Mouse (Mus musculus) hindbrain, embryonic 15.5 days (tissue): Measurements from ENCODE around the gene Ficd. TPM values are rescaled to one million over a fixed set of nuclear protein-coding genes. Genes with fewer than 3 reads are reported as not detected.
A peak's percentile ranks its signal among the peaks of the same experiment; 100 is the strongest.

Experiments
- ATAC-seq: fragments of 200-750 bp; cut with Nextera tagmentation; 2 replicates; pipeline ENCODE4 v1.8.0; 2017; ENCODE audit warnings: low read depth, moderate number of reproducible peaks, moderate TSS enrichment; ENCODE audit not compliant: low FRiP score
- H3K27ac ChIP-seq: fragments of 300-500 bp; sonication (generic); replicated peaks from 2 replicates; pipeline ENCODE4 v1.5.1; 2015; ENCODE audit warnings: mild to moderate bottlenecking, inconsistent platforms
- H3K27me3 ChIP-seq: fragments of 300-500 bp; sonication (generic); 2 replicates; pipeline ENCODE4 v1.6.1; 2015; ENCODE audit warnings: control low read depth, inconsistent platforms
- H3K36me3 ChIP-seq: fragments of 300-500 bp; sonication (generic); 2 replicates; pipeline ENCODE4 v1.6.1; 2015; ENCODE audit warnings: control low read depth, inconsistent platforms
- H3K4me1 ChIP-seq: fragments of 300-500 bp; sonication (generic); replicated peaks from 2 replicates; pipeline ENCODE4 v1.6.1; 2015; ENCODE audit warnings: control low read depth, inconsistent platforms
- H3K4me2 ChIP-seq: fragments of 300-500 bp; sonication (generic); 2 replicates; pipeline ENCODE4 v1.6.1; 2015; ENCODE audit warnings: moderate library complexity, mild to moderate bottlenecking, inconsistent platforms
- H3K4me3 ChIP-seq: fragments of 300-500 bp; sonication (generic); 2 replicates; pipeline ENCODE4 v1.5.1; 2015; ENCODE audit warnings: mild to moderate bottlenecking, inconsistent platforms
- H3K9ac ChIP-seq: fragments of 300-500 bp; sonication (generic); 2 replicates; pipeline ENCODE4 v1.6.1; 2015; ENCODE audit warnings: inconsistent platforms
- H3K9me3 ChIP-seq: fragments of 300-500 bp; sonication (generic); 2 replicates; pipeline ENCODE4 v1.6.1; 2016; ENCODE audit warnings: control low read depth, inconsistent platforms
- WGBS: fragments of 180-500 bp; shearing (Covaris S2); methylation state at CpG from one replicate; pipeline ENCODE4 v1.1.7; 2015; 5-methylcytosine and 5-hydroxymethylcytosine counted together
- polyA plus RNA-seq: library from polyadenylated mRNA; unstranded; fragments of >200 nt; fragmentation: Nextera tagmentation; extraction: Ambion mirVana; gene quantifications from 2 replicates; pipeline ENCODE4 v1.2.1, GENCODE M21; 2015

The Ficd gene
- polyA plus RNA-seq, 1 experiment from 2014 or later, result 10.9 TPM

DNA sequence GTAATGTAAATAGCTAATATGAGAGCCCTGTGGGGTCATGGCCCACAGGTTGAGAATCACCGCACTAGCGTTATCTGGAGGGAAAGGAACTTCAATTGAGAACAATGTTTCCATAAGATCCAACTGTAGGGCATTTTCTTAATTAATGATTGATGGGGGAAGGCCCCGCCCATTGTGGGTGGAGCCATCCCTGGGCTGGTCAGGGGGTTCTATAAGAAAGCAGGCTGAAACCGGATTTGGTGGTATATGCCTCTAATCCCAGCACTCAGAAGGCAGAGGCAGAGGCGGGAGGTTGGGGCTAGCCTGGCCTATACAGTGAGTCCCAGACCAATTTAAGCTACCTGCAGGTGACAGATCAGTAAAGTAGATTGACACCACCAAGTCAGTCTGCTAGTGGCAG, 1.2 kb upstream of the Ficd start:
- no peak for ATAC-seq
- H3K9me3 ChIP-seq, result no peaks in the 10 kb centered on the region
- 0 out of 2 replicates have a peak overlapping the region, but pooled peaks have one; percentile 97 for H3K27ac ChIP-seq
- no peaks in the 10 kb centered on the region for H3K27me3 ChIP-seq
- H3K9ac ChIP-seq, result no peak overlapping the region
- H3K4me3 ChIP-seq, result no peak overlapping the region
- WGBS, result 69% methylated on average over 5 of the region's 5 CpGs
- no peak overlapping the region for H3K4me2 ChIP-seq
- peaks cover 30% of the 10 kb centered on the region for H3K4me1 ChIP-seq
- peaks cover 10% of the 10 kb centered on the region for H3K36me3 ChIP-seq

DNA sequence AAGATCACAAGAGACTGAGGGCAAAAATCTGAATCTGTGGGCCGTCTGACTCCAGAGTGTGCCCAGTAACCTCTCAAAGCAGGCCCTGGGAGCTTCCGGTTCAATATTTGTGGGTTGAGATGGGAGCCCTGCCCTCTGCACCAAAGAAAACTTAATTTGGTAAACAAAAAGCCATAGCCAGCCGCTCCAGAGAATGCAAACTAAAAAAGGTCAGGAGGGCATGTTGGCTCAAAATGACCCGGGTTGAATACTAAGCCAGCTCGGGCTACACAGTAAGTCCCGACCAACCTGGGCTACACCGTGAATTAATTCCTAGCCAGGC, 619 bp upstream of the Ficd start:
- Histone ChIP-seq H3K9ac (peak overlapping the region; percentile 67), H3K36me3 (peaks cover 15% of the 10 kb centered on the region), H3K4me1 (peaks cover 30% of the 10 kb centered on the region), H3K4me3 (peak overlapping the region; percentile 63), H3K27me3 (no peaks in the 10 kb centered on the region), H3K9me3 (no peaks in the 10 kb centered on the region), H3K4me2 (peak overlapping the region; percentile 86), H3K27ac (peak overlapping the region; percentile 97)
- no peak for ATAC-seq
- WGBS, result 22% methylated on average over 7 of the region's 7 CpGs

DNA sequence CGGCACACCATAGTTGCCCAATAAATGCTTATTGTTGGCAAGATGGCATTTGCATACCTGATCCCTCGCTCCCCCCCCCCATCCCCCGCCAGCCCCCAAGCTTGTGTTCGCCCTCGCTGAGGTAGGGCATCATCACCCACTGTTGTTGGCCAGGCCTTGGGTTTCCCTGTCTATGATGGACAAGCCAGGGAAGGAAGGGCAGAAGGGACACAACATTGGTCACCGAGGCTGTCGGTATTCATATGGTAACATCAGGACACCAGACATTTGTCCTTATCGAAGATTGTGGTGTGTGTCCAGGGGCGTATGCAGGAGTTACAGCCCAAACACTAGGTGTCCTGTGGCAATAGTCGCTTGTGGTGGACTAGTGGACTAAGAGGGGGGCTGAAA, 505 bp downstream of the Ficd start:
- H3K4me1 ChIP-seq, result peaks cover 19% of the 10 kb centered on the region
- peak overlapping the region; percentile 97 for H3K27ac ChIP-seq
- WGBS, result 4% methylated on average over 10 of the region's 10 CpGs
- peaks cover 27% of the 10 kb centered on the region for H3K36me3 ChIP-seq
- peak overlapping the region; percentile 67 for H3K9ac ChIP-seq
- H3K9me3 ChIP-seq, result no peaks in the 10 kb centered on the region
- peak overlapping the region; percentile 86 for H3K4me2 ChIP-seq
- ATAC-seq, result peak; percentile 20; the same call in 1 of the 2 replicates
- H3K27me3 ChIP-seq, result no peaks in the 10 kb centered on the region
- peak overlapping the region; percentile 63 for H3K4me3 ChIP-seq

DNA sequence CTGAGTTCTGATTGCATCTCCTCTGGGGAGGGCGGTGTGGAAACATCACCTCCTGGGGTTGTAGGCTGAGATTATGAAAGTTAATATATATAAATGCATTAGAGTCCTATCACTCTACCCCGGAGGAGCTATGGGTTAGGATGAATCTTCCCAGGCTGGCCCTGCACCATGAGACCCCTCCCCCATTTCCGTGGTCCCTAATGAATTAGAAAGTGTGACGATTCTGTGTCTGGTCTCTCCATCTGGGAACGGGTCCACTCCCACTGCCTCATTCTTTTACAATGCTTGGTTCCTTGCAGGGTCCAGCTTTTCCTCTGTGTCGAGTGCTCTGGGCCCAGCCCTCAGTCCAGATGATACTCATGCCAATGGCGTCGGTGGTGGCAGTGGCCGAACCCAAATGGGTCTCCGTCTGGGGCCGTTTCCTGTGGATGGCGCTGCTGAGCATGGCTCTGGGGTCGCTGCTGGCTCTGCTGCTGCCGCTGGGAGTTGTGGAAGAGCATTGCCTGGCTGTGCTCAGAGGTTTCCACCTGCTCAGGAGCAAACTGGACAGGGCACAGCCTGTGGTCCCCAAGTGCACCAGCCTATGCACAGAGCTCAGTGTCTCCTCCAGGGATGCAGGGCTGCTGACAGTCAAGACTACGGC, 1.0 kb downstream of the Ficd start:
- ATAC-seq, result no peak
- H3K27me3 ChIP-seq, result no peaks in the 10 kb centered on the region

DNA sequence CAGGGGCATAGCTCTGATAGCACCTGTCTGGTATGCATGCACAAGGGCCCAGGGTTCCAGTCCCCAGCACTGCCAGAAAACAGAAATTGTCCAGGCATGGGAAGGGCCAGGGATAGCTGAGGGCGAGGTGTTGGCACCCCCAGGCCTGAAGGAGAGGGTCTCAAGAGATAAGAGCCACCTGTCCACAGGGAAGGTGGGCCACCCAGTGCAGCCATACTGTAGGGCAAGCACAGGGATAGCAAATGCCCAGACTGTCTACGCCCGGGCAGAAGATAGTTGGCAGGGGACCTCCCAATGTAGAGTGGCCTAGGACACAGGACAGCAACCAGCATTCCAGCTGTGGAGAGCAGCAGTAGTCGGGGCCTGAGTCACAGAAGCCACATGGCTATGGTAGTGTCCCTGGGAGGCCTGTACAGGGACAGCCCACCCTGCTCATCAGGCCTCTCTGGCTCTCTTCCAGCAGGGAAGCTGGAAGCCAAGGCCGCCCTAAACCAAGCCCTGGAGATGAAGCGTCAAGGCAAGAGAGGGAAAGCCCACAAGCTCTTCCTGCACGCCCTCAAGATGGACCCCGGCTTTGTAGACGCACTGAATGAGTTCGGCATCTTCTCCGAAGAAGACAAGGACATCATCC, 2.1 kb downstream of the Ficd start:
- Histone ChIP-seq H3K9me3 (no peaks in the 10 kb centered on the region), H3K9ac (no peak overlapping the region), H3K4me3 (no peak overlapping the region), H3K4me2 (no peak overlapping the region), H3K27me3 (no peaks in the 10 kb centered on the region), H3K4me1 (peaks cover 18% of the 10 kb centered on the region), H3K27ac (no peak overlapping the region), H3K36me3 (peaks cover 40% of the 10 kb centered on the region)
- ATAC-seq, result no peak
- WGBS, result 90% methylated on average over 11 of the region's 11 CpGs

More for the DNA sequence above, 1.0 kb downstream of the Ficd start:
- H3K9me3 ChIP-seq, result no peaks in the 10 kb centered on the region
- 40% methylated on average over 15 of the region's 15 CpGs for WGBS
- H3K27ac ChIP-seq, result peak overlapping the region; percentile 97
- peaks cover 18% of the 10 kb centered on the region for H3K4me1 ChIP-seq
- peak overlapping the region; percentile 63 for H3K4me3 ChIP-seq
- peaks cover 31% of the 10 kb centered on the region for H3K36me3 ChIP-seq
- peak overlapping the region; percentile 86 for H3K4me2 ChIP-seq
- H3K9ac ChIP-seq, result peak overlapping the region; percentile 67

DNA sequence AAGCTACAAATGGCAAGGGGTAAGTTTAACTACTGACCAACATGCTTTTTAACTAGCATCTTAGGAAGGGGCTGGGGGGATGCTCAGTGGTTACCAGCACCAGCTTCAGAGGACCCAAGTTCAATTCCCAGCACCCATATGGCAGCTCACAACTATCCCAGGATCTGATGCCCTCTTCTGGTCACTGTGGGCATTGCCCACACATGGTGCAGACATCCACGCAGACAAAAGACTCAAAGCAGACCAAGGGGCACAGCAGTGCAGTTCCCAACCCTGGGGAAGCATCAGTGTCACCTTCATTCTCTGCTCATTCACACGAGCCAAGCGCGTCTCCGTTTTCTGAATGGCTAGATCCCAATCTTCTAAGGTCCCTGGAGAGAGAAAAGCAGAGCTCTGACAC, 12.0 kb downstream of the Ficd start:
- Histone ChIP-seq H3K9me3 (no peaks in the 10 kb centered on the region), H3K4me2 (no peak overlapping the region), H3K36me3 (peaks cover 95% of the 10 kb centered on the region), H3K27ac (no peak overlapping the region), H3K9ac (no peak overlapping the region), H3K27me3 (no peaks in the 10 kb centered on the region), H3K4me3 (no peak overlapping the region), H3K4me1 (no peaks in the 10 kb centered on the region)
- 87% methylated on average over 5 of the region's 5 CpGs for WGBS
- ATAC-seq, result no peak

DNA sequence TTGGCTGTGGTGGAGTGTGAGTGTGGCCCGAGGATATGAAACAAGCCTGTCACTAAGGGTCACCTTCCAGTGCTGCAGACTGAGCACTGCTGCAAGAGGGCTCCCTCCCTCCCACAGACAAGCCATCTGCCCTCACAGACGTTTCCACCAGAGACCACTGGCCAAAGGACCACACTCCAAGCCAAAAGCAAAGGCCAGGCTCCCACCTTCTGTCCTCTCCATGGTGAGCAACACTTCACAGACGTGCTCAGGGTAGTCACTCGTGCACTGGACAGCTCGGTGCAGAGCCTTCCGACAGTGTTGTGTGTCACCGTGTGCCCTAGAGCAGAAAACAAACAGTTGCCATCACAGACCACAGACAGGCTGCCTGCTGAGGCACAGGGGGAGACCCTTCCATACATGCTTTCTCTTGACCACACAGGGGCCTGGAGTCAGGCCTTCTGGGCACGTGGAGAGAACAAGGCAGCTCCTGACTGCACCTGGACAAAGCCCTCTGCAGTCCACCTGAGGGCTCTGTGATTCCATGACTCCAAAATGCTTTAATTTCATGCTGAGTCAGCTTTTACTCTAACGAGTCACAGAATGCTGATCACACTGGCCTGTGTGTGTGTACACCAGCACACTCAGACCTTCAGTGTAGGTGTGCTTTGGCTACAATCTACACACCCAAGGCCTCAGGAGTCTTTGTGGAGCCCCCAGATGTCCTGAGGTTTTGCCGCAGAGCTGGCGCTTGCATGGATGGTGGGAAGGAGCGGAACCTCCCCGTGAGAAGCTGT, 13.1 kb downstream of the Ficd start:
- H3K9ac ChIP-seq, result no peak overlapping the region
- WGBS, result 90% methylated on average over 13 of the region's 13 CpGs
- H3K27me3 ChIP-seq, result no peaks in the 10 kb centered on the region
- no peaks in the 10 kb centered on the region for H3K9me3 ChIP-seq
- H3K4me1 ChIP-seq, result no peaks in the 10 kb centered on the region
- peaks cover 95% of the 10 kb centered on the region for H3K36me3 ChIP-seq
- H3K27ac ChIP-seq, result no peak overlapping the region
- H3K4me3 ChIP-seq, result no peak overlapping the region
- no peak overlapping the region for H3K4me2 ChIP-seq
- ATAC-seq, result no peak

DNA sequence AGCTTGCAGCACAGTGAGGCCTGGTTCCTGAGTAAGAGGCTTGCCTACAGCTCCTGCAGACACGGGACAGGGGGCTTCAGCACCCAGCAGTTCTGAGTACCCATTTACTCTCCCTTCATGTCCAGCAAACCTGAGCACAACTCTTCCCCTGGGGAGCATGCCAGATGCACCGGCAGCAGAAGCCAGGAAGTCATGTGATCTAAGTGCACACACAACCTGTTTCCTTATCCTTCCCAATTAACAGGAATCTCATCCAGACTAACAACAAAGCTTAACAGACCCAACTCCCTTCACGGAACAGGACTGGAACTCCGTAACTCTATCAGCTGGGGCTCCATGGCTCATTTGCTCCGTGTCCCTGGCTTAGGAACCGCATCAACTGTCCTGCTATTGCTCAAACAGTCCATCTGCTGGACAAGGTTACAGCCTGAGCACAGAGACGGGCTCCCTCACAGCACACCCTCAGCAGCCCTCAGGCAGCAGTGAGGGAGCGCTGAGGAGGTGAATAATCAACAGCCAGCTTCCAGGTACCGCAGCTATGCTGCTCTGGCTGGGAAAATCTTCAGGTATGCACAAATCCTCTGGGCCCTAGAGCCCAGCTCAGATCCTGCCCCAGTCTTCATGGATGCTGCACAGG, 16.0 kb downstream of the Ficd start:
- no peak overlapping the region for H3K9ac ChIP-seq
- ATAC-seq, result no peak
- WGBS, result 89% methylated on average over 9 of the region's 9 CpGs
- H3K4me1 ChIP-seq, result no peaks in the 10 kb centered on the region
- no peak overlapping the region for H3K4me2 ChIP-seq
- H3K27me3 ChIP-seq, result no peaks in the 10 kb centered on the region
- H3K27ac ChIP-seq, result no peak overlapping the region
- peaks cover 95% of the 10 kb centered on the region for H3K36me3 ChIP-seq
- H3K4me3 ChIP-seq, result no peak overlapping the region
- no peaks in the 10 kb centered on the region for H3K9me3 ChIP-seq

DNA sequence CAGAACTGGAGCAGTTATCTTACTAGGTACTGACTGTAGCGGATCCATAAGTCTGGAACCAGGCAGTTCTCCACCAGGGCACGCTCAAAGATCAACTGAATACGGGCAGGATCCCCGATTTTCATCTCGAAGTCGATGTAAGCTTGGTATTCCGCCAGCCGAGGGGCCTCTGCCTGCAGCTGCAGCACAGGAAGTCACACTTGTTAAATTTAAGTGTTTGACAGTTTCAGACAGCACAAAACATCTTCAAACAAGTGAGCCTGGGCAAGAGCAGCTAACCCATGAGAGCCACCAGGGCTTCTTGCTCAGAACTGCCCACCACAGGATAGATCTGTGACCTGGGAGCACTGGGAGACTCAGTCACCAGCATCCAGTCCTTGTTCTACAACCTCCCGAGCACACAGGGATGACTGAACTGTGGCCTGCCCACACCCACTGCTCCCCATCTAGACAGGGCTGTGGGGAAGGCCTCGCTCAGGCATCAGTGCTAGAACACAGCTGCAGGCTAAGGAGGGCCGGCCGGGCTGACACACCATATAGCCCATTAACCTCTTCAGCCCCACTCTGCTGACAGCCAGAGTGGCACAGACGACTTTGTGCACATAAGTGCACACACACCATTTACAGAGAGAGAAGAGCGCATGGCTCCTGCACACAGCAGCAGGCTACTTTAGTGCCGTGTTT, 19.9 kb downstream of the Ficd start:
- no peak overlapping the region for H3K27ac ChIP-seq
- no peak overlapping the region for H3K4me3 ChIP-seq
- ATAC-seq, result no peak
- no peak overlapping the region for H3K9ac ChIP-seq
- H3K4me2 ChIP-seq, result no peak overlapping the region
- H3K9me3 ChIP-seq, result no peaks in the 10 kb centered on the region
- H3K4me1 ChIP-seq, result no peaks in the 10 kb centered on the region
- H3K27me3 ChIP-seq, result no peaks in the 10 kb centered on the region
- H3K36me3 ChIP-seq, result peaks cover 95% of the 10 kb centered on the region
- 91% methylated on average over 15 of the region's 15 CpGs for WGBS

DNA sequence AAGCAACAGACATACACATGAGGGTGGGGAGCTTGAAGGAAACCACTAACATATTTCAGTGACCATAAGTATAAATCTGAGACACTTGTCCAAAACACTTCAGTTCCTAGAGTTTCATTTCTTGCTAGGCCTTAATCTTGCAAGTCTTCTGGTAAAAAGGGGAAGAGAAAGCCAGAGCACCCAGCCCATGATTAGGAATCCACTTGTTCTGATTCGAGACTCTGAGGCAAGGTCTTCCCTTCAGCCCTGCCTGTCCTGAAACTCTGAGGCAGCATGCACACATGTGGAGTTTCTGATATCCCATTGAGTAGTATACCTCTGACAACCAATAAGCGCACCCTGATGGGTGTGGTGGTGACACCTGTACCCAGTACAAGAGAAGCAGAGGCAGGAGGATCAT, 26.0 kb downstream of the Ficd start:
- Histone ChIP-seq H3K36me3 (peaks cover 55% of the 10 kb centered on the region), H3K4me1 (no peaks in the 10 kb centered on the region), H3K27me3 (no peaks in the 10 kb centered on the region), H3K4me2 (no peak overlapping the region), H3K4me3 (no peak overlapping the region), H3K27ac (no peak overlapping the region), H3K9me3 (no peaks in the 10 kb centered on the region), H3K9ac (no peak overlapping the region)
- ATAC-seq, result no peak
- WGBS, result 89% methylated on average over 2 of the region's 2 CpGs

DNA sequence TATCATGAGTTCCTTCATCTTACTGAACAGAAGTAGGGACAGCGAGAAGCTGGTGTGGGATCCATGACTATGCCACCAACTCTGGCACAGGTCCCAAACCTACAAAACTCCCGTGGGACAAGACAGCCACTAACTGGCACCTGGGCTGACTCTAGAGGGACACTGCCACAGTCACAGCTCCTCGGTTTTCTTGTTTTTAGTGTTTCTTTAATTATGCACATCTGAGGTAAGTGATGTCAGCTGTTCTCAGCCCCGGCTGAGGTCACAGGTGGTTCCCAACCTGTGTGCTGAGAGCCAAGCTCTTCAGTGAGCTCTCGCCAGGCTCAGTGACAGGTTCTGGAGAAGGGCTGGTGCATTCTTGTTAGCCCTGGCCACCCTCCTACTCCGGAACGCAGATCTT, 28.8 kb downstream of the Ficd start:
- Histone ChIP-seq H3K9me3 (no peaks in the 10 kb centered on the region), H3K4me2 (no peak overlapping the region), H3K9ac (no peak overlapping the region), H3K4me3 (no peak overlapping the region), H3K27ac (no peak overlapping the region), H3K4me1 (peaks cover 8% of the 10 kb centered on the region), H3K27me3 (no peaks in the 10 kb centered on the region), H3K36me3 (peaks cover 30% of the 10 kb centered on the region)
- WGBS, result 89% methylated on average over 7 of the region's 7 CpGs
- no peak for ATAC-seq
